In genomic region chr6:85232045-85232444, GRCm38 (mm10) we compare ENCODE assay signal across 30 mouse cellular contexts. TPM values are rescaled to one million over a fixed set of nuclear protein-coding genes. Genes with fewer than 3 reads are reported as not detected.
DNase-seq lines count a peak whose midpoint lies in the region; ATAC-seq and TF ChIP-seq lines count a peak whose summit lies in the region.
"Had no signal": no experiment of that assay in that cellular context is flagged by ENCODE, and none has a peak within 500 bp of the region (broad histone marks: within the 10 kb centered on the region; RNA-seq: fewer than 3 reads in every experiment).

No protein-coding gene starts in this region.

- 0 out of 2 replicates have a peak overlapping the region, but pooled peaks have one; percentile 8 for H3K9ac ChIP-seq in kidney, postnatal 0 days (ENCODE audit: low read depth, low read length)
- H3K9ac ChIP-seq in forebrain, embryonic 16.5 days (replicated peaks; ENCODE audit: low read depth, low read length), result no peak overlapping the region
- H3K9ac ChIP-seq: heart, embryonic 12.5 days; limb, embryonic 15.5 days; liver, embryonic 14.5 days; lung, embryonic 14.5 days; stomach, embryonic 15.5 days had no signal

- no peaks in the 10 kb centered on the region for H3K27me3 ChIP-seq in kidney, postnatal 0 days (ENCODE audit: insufficient read depth, low read length)
- no peaks in the 10 kb centered on the region for H3K27me3 ChIP-seq in forebrain, embryonic 16.5 days (replicated peaks; ENCODE audit: control insufficient read depth, insufficient read depth, low read length)
- H3K27me3 ChIP-seq: limb, embryonic 15.5 days; Patski; stomach, embryonic 15.5 days had no signal

- no peak overlapping the region for H3K27ac ChIP-seq in kidney, postnatal 0 days
- no peak overlapping the region for H3K27ac ChIP-seq in forebrain, embryonic 16.5 days (ENCODE audit: low read length)
- H3K27ac ChIP-seq: hindbrain, postnatal 0 days; limb, embryonic 15.5 days; liver, embryonic 14.5 days; stomach, embryonic 15.5 days had no signal

- H3K4me1 ChIP-seq in kidney, postnatal 0 days (replicated peaks; ENCODE audit: insufficient read depth, low read length), result peaks cover 16% of the 10 kb centered on the region
- H3K4me1 ChIP-seq in forebrain, embryonic 16.5 days (replicated peaks; ENCODE audit: control insufficient read depth, insufficient read depth, low read length), result peaks cover 23% of the 10 kb centered on the region
- H3K4me1 ChIP-seq: megakaryocyte, embryonic 14.5 days had no signal

- no peaks in the 10 kb centered on the region for H3K36me3 ChIP-seq in kidney, postnatal 0 days (ENCODE audit: insufficient read depth, low read length)
- no peaks in the 10 kb centered on the region for H3K36me3 ChIP-seq in forebrain, embryonic 16.5 days (ENCODE audit: control insufficient read depth, insufficient read depth)
- H3K36me3 ChIP-seq: G1E; heart, embryonic 12.5 days; limb, embryonic 15.5 days; stomach, embryonic 15.5 days had no signal

- no peaks in the 10 kb centered on the region for H3K9me3 ChIP-seq in kidney, postnatal 0 days (replicated peaks; ENCODE audit: low read length)
- H3K9me3 ChIP-seq in forebrain, embryonic 16.5 days (ENCODE audit: control insufficient read depth, low read length), result no peaks in the 10 kb centered on the region
- H3K9me3 ChIP-seq: G1E; heart, embryonic 12.5 days; limb, embryonic 15.5 days; megakaryocyte, embryonic 14.5 days; stomach, embryonic 15.5 days had no signal

- H3K4me3 ChIP-seq in kidney, postnatal 0 days (replicated peaks; ENCODE audit: low read depth, low read length), result no peak overlapping the region
- no peak overlapping the region for H3K4me3 ChIP-seq in forebrain, embryonic 16.5 days (replicated peaks; ENCODE audit: low read length)
- H3K4me3 ChIP-seq: heart, embryonic 12.5 days; limb, embryonic 15.5 days; megakaryocyte, embryonic 14.5 days; stomach, embryonic 15.5 days had no signal

- peak; percentile 42; the same call in 1 of the 2 replicates for ATAC-seq in kidney, postnatal 0 days (replicated peaks; ENCODE audit: low FRiP score, low read depth)
- ATAC-seq in forebrain, embryonic 16.5 days, result peak; percentile 43
- ATAC-seq in inflammation-experienced regulatory T-cells, adult 6 months, result no peak
- ATAC-seq: activated CD4-positive, CD25-positive, alpha-beta regulatory T cell, adult 4 months; hindbrain, postnatal 0 days; intestine, postnatal 0 days; Patski had no signal

- no peak for TF ChIP-seq CTCF in kidney, postnatal 0 days (IDR thresholded peaks at IDR 0.05; ENCODE audit: low read depth)

- no peak overlapping the region for H3K4me2 ChIP-seq in kidney, postnatal 0 days (ENCODE audit: low read length)
- H3K4me2 ChIP-seq in forebrain, embryonic 16.5 days (ENCODE audit: low read length), result no peak overlapping the region
- H3K4me2 ChIP-seq: heart, embryonic 12.5 days; limb, embryonic 15.5 days; lung, embryonic 14.5 days; stomach, embryonic 15.5 days had no signal

- peak; percentile 67 for DNase-seq in kidney, postnatal 0 days (ENCODE audit: low spot score)
- DNase-seq in kidney, adult 11 months, result no peak
- DNase-seq in retina, postnatal 1 day, result peak; percentile 55
- no peak for DNase-seq in retina, embryonic 14.5 days (ENCODE audit: low spot score)
- DNase-seq in ZHBTc4 (ENCODE audit: low read depth, low spot score), result peak; percentile 62
- DNase-seq in ovary, adult 18-20 months (ENCODE audit: low spot score), result no peak
- DNase-seq: cerebellum, adult 8-10 months; gastrocnemius, postnatal 25 days; heart, adult 18-20 months; heart, postnatal 10 days; left cerebral cortex, postnatal 4 days; lung, embryonic 14.5 days; lung, postnatal 36 days; right cerebral cortex, adult 18-20 months; right cerebral cortex, postnatal 4 days; thymus, postnatal 25 days had no signal

- 31% methylated on average over 4 of the region's 4 CpGs for WGBS in kidney, postnatal 0 days
- 20% methylated on average over 4 of the region's 4 CpGs for WGBS in forebrain, embryonic 16.5 days

RNA-seq across cellular contexts. Expression of gene Emx1, which starts 44.8 kb away (rescaled TPM):
- 36.5 and 40.2 TPM in 2 replicates for polyA plus RNA-seq in kidney, postnatal 0 days (2015; fragmentation: Nextera tagmentation; extraction: Ambion mirVana)
- 57.5 and 59.7 TPM in 2 replicates for polyA plus RNA-seq in forebrain, embryonic 16.5 days (2015; fragmentation: Nextera tagmentation; extraction: Ambion mirVana)
- not detected for polyA plus RNA-seq in inflammation-experienced regulatory T-cells, adult 6 months (2017; shearing (Covaris generic))
- polyA plus RNA-seq: activated CD4-positive, CD25-positive, alpha-beta regulatory T cell, adult 4 months; C2C12; G1E; heart, embryonic 12.5 days; hindbrain, embryonic 11.5 days; intestine, postnatal 0 days; lung, embryonic 14.5 days; Patski; stomach, embryonic 15.5 days had no signal

Comparison
In these comparisons a context has a peak if more than half of its experiments do, and no peak if none do; other contexts are left out.
1. DNase-seq: peak in kidney, postnatal 0 days (single experiment), retina, postnatal 1 day (single experiment) and ZHBTc4 (single experiment); none in kidney, adult 11 months (single experiment), retina, embryonic 14.5 days (single experiment) and ovary, adult 18-20 months (single experiment).
2. RNA of gene Emx1, which starts 44.8 kb away (polyA plus RNA-seq): 57.5 to 59.7 TPM in forebrain, embryonic 16.5 days and 36.5 to 40.2 TPM in kidney, postnatal 0 days; not detected in inflammation-experienced regulatory T-cells, adult 6 months; every median in the first group is over 10 times any median in the second.